Mouse (Mus musculus) MEL (cell line): ENCODE data around the gene Fam219a. TPM values are rescaled to one million over a fixed set of nuclear protein-coding genes. Genes with fewer than 3 reads are reported as not detected.

Experiments used
- DNase-seq: peaks from one replicate; pipeline ENCODE4 v3.0.0; 2011; ENCODE audit warnings: low read depth, low spot score
- H3K27ac ChIP-seq: 2 replicates; pipeline ENCODE4 v1.5.1; 2012; ENCODE audit warnings: low read depth, mild to moderate bottlenecking, control low read depth, low read length, moderate library complexity; ENCODE audit not compliant: control insufficient read depth
- H3K27me3 ChIP-seq, 2 experiments: fragments of 150-350 bp in 1 of 2; sonication (generic) in 1 of 2; 2 replicates each; pipeline ENCODE4 v1.6.1; 2012; ENCODE audit warnings: low read length in 2 of 2, mild to moderate bottlenecking in 2 of 2, improper control_type of control experiment in 1 of 2, moderate library complexity in 1 of 2; ENCODE audit not compliant: insufficient read depth in 2 of 2, control insufficient read depth in 1 of 2
- H3K36me3 ChIP-seq, 2 experiments: 2 replicates each; pipeline ENCODE4 v1.6.1; 2012 to 2014; ENCODE audit warnings: low read length in 2 of 2, improper control_type of control experiment in 1 of 2, inconsistent platforms in 1 of 2, mild to moderate bottlenecking in 1 of 2; ENCODE audit not compliant: insufficient read depth in 2 of 2, control insufficient read depth in 1 of 2
- H3K4me1 ChIP-seq, 2 experiments: fragments of 150-350 bp in 1 of 2; sonication (generic) in 1 of 2; 2 replicates each; pipeline ENCODE4 v1.6.1; 2012; ENCODE audit warnings: low read length in 2 of 2, improper control_type of control experiment in 1 of 2, mild to moderate bottlenecking in 1 of 2; ENCODE audit not compliant: insufficient read depth in 2 of 2, control insufficient read depth in 1 of 2
- H3K4me3 ChIP-seq, 2 experiments: fragments of 150-350 bp in 1 of 2; sonication (generic) in 1 of 2; 2 replicates each; pipeline ENCODE4 v1.5.1; 2012; ENCODE audit warnings: low read depth in 2 of 2, low read length in 2 of 2, mild to moderate bottlenecking in 2 of 2, moderate library complexity in 2 of 2, control low read depth in 1 of 2, improper control_type of control experiment in 1 of 2; ENCODE audit not compliant: control insufficient read depth in 1 of 2, insufficient read depth in 1 of 2
- H3K79me2 ChIP-seq: 2 replicates; pipeline ENCODE4 v1.6.1; 2012; ENCODE audit warnings: mild to moderate bottlenecking, low read length, moderate library complexity; ENCODE audit not compliant: control insufficient read depth, poor library complexity, insufficient read depth
- H3K9ac ChIP-seq: 2 replicates; pipeline ENCODE4 v1.6.1; 2012; ENCODE audit warnings: low read depth, mild to moderate bottlenecking, control low read depth, low read length, moderate library complexity; ENCODE audit not compliant: control insufficient read depth, poor library complexity, severe bottlenecking
- H3K9me3 ChIP-seq: fragments of 150-350 bp; sonication (generic); replicated peaks from 2 replicates; pipeline ENCODE4 v1.6.1; 2012; ENCODE audit warnings: mild to moderate bottlenecking, low read length, improper control_type of control experiment, moderate library complexity; ENCODE audit not compliant: insufficient read depth
- CHD1 ChIP-seq: IDR thresholded peaks from 2 replicates; pipeline ENCODE4 v1.6.1; 2012; ENCODE audit warnings: low read depth, mild to moderate bottlenecking, inconsistent platforms, low read length, improper control_type of control experiment
- CTCF ChIP-seq, 3 experiments: IDR thresholded peaks in 2 of 3; conservative IDR thresholded peaks in 1 of 3; 2 replicates each; pipeline ENCODE4 v1.5.1; 2011 to 2012; ENCODE audit warnings: low read length in 3 of 3, low read depth in 2 of 3, mild to moderate bottlenecking in 2 of 3, improper control_type of control experiment in 1 of 3, inconsistent platforms in 1 of 3, mixed read lengths in 1 of 3, moderate library complexity in 1 of 3; ENCODE audit not compliant: control insufficient read depth in 1 of 3, insufficient read depth in 1 of 3, poor library complexity in 1 of 3, severe bottlenecking in 1 of 3
- E2F4 ChIP-seq: IDR thresholded peaks from 2 replicates; pipeline ENCODE4 v1.6.1; 2011; ENCODE audit warnings: low read depth, low read length, improper control_type of control experiment, borderline replicate concordance
- GABPA ChIP-seq: IDR thresholded peaks from 2 replicates; pipeline ENCODE4 v1.6.1; 2012; ENCODE audit warnings: low read depth, mild to moderate bottlenecking, inconsistent platforms, low read length, improper control_type of control experiment, moderate library complexity
- HCFC1 ChIP-seq: IDR thresholded peaks from 2 replicates; pipeline ENCODE4 v1.6.1; 2012; ENCODE audit warnings: low read depth, mild to moderate bottlenecking, inconsistent platforms, low read length, improper control_type of control experiment, moderate library complexity
- KAT2A ChIP-seq: conservative IDR thresholded peaks from 2 replicates; pipeline ENCODE4 v1.6.1; 2012; ENCODE audit warnings: low read depth, low read length, improper control_type of control experiment, inconsistent platforms
- MAX ChIP-seq: IDR thresholded peaks from 2 replicates; pipeline ENCODE4 v1.6.1; 2011; ENCODE audit warnings: low read length, improper control_type of control experiment
- MAZ ChIP-seq: IDR thresholded peaks from 2 replicates; pipeline ENCODE4 v1.6.1; 2012; ENCODE audit warnings: low read depth, mild to moderate bottlenecking, inconsistent platforms, low read length, improper control_type of control experiment
- MYB ChIP-seq: IDR thresholded peaks from 2 replicates; pipeline ENCODE4 v1.6.1; 2011; ENCODE audit warnings: mild to moderate bottlenecking, low read depth, low read length, improper control_type of control experiment
- MYC ChIP-seq: IDR thresholded peaks from 2 replicates; pipeline ENCODE4 v1.6.1; 2011; ENCODE audit warnings: low read depth, mild to moderate bottlenecking, low read length, improper control_type of control experiment, moderate library complexity
- NELFE ChIP-seq: IDR thresholded peaks from 2 replicates; pipeline ENCODE4 v1.6.1; 2011; ENCODE audit warnings: low read depth, low read length, improper control_type of control experiment
- SMC3 ChIP-seq: IDR thresholded peaks from 2 replicates; pipeline ENCODE4 v1.6.1; 2011; ENCODE audit warnings: low read depth, low read length, improper control_type of control experiment
- TAL1 ChIP-seq: IDR thresholded peaks from 2 replicates; pipeline ENCODE4 v1.6.1; 2012; ENCODE audit warnings: mild to moderate bottlenecking, inconsistent platforms, low read length, moderate library complexity, mixed read lengths
- TCF12 ChIP-seq: IDR thresholded peaks from 2 replicates; pipeline ENCODE4 v1.6.1; 2014; ENCODE audit warnings: low read depth, mild to moderate bottlenecking, inconsistent platforms, low read length, improper control_type of control experiment, moderate library complexity
- USF2 ChIP-seq, 2 experiments: IDR thresholded peaks; 2 replicates each; pipeline ENCODE4 v1.6.1; 2011 to 2012; ENCODE audit warnings: improper control_type of control experiment in 2 of 2, low read length in 2 of 2, borderline replicate concordance in 1 of 2, inconsistent platforms in 1 of 2, low read depth in 1 of 2, mild to moderate bottlenecking in 1 of 2; ENCODE audit not compliant: insufficient read depth in 1 of 2
- ZMIZ1 ChIP-seq: IDR thresholded peaks from 2 replicates; pipeline ENCODE4 v1.6.1; 2012; ENCODE audit warnings: low read depth, mild to moderate bottlenecking, inconsistent platforms, low read length, improper control_type of control experiment, moderate library complexity
- ZNF384 ChIP-seq: IDR thresholded peaks from 2 replicates; pipeline ENCODE4 v1.6.1; 2012; ENCODE audit warnings: low read depth, mild to moderate bottlenecking, inconsistent platforms, low read length, improper control_type of control experiment
- polyA plus RNA-seq, 2 experiments: library from polyadenylated mRNA; stranded (reverse) in 1 of 2; unstranded in 1 of 2; fragments of >175 nt in 1 of 2; fragments of >200 nt in 1 of 2; gene quantifications; 2 replicates each; pipeline versions ENCODE4 v1.2.1 to v1.2.4; 2012; ENCODE audit warnings: low replicate concordance in 2 of 2, low read depth in 1 of 2; ENCODE audit not compliant: insufficient read length in 2 of 2, insufficient read depth in 1 of 2, missing spikeins in 1 of 2
- total RNA-seq: library from RNA; depleted of rRNA; stranded (reverse); fragments of 300-350 nt; gene quantifications from 2 replicates; pipeline ENCODE4 v1.2.3, GENCODE M21; 2012

The Fam219a gene
- total and polyA plus RNA-seq, 3 experiments = 0.85 to 3.8 TPM; not detected in 1

GRCm38 (mm10) chr4:41513309-41513708 lies 56.0 kb downstream of the Fam219a start:
- Histone ChIP-seq H3K27me3 (peaks cover 3 to 8% of the 10 kb centered on the region in 2 experiments; a peak in 3 of 4 replicates), H3K4me1 (no peaks in the 10 kb centered on the region), H3K9ac (no peak overlapping the region), H3K36me3 (no peaks in the 10 kb centered on the region), H3K9me3 (no peaks in the 10 kb centered on the region), H3K79me2 (no peaks in the 10 kb centered on the region), H3K27ac (no peak overlapping the region), H3K4me3 (no peak overlapping the region)
- DNase-seq = no peak
- TF ChIP-seq TAL1 = no peak

- TF ChIP-seq GABPA (no peak), ZMIZ1 (no peak), CHD1 (no peak), SMC3 (no peak), E2F4 (no peak), HCFC1 (no peak), MYB (no peak), TCF12 (no peak), MAX (no peak), KAT2A (no peak), MYC (no peak), USF2 (IDR thresholded peaks at IDR 0.05; ENCODE audit: borderline replicate concordance in 1 of 2, insufficient read depth in 1 of 2, low read depth in 1 of 2, low read length in 2 of 2) (no peak), ZNF384 (no peak), NELFE (no peak), MAZ (no peak), CTCF (IDR thresholded peaks at IDR 0.05 in 2 of 3, conservative IDR thresholded peaks at IDR 0.05 in 1 of 3; ENCODE audit: control insufficient read depth in 1 of 3, insufficient read depth in 1 of 3, low read depth in 2 of 3, low read length in 3 of 3, poor library complexity in 1 of 3, severe bottlenecking in 1 of 3) (no peak)
- no peaks in the 10 kb centered on the region for H3K79me2 ChIP-seq
- peaks cover 0 to 16% of the 10 kb centered on the region in 2 experiments; a peak in 2 of 4 replicates for H3K36me3 ChIP-seq
- peaks cover 3 to 5% of the 10 kb centered on the region in 2 experiments; a peak in 3 of 4 replicates for H3K27me3 ChIP-seq
- no peak overlapping the region for H3K27ac ChIP-seq
- no peak for DNase-seq
- H3K9ac ChIP-seq = no peak overlapping the region
- no peak overlapping the region for H3K4me3 ChIP-seq
- H3K9me3 ChIP-seq = no peaks in the 10 kb centered on the region
- H3K4me1 ChIP-seq = peaks cover 4 to 28% of the 10 kb centered on the region in 2 experiments; a peak in 3 of 4 replicates
Measured at GRCm38 (mm10) chr4:41507998-41508397, 61.3 kb downstream of the Fam219a start.
